Mouse (Mus musculus) heart, embryonic 11.5 days (tissue): ENCODE measurements around the gene Zfpm1. TPM values are rescaled to one million over a fixed set of nuclear protein-coding genes. Genes with fewer than 3 reads are reported as not detected.

Source experiments
- ATAC-seq: fragments of 200-750 bp; cut with Nextera tagmentation; replicated peaks from 2 replicates; pipeline ENCODE4 v1.8.0; 2017; ENCODE audit warnings: moderate library complexity; ENCODE audit not compliant: insufficient number of reproducible peaks, low FRiP score, low TSS enrichment
- H3K27ac ChIP-seq: fragments of 300-500 bp; sonication (generic); 2 replicates; pipeline ENCODE4 v1.5.1; 2014; ENCODE audit warnings: mild to moderate bottlenecking, low read depth, low read length
- H3K27me3 ChIP-seq: fragments of 300-500 bp; sonication (generic); 2 replicates; pipeline ENCODE4 v1.6.1; 2014; ENCODE audit warnings: mild to moderate bottlenecking, low read length, mixed read lengths; ENCODE audit not compliant: control insufficient read depth, insufficient read depth
- H3K36me3 ChIP-seq: fragments of 300-500 bp; sonication (generic); 2 replicates; pipeline ENCODE4 v1.6.1; 2014; ENCODE audit warnings: mild to moderate bottlenecking, low read length, moderate library complexity, mixed read lengths; ENCODE audit not compliant: control insufficient read depth, insufficient read depth
- H3K4me1 ChIP-seq: fragments of 300-500 bp; sonication (generic); 2 replicates; pipeline ENCODE4 v1.6.1; 2014; ENCODE audit warnings: low read length; ENCODE audit not compliant: control insufficient read depth, insufficient read depth
- H3K4me2 ChIP-seq: fragments of 300-500 bp; sonication (generic); 2 replicates; pipeline ENCODE4 v1.6.1; 2014; ENCODE audit warnings: mild to moderate bottlenecking, moderate library complexity
- H3K4me3 ChIP-seq: fragments of 300-500 bp; sonication (generic); 2 replicates; pipeline ENCODE4 v1.5.1; 2014; ENCODE audit warnings: low read depth, low read length
- H3K9ac ChIP-seq: fragments of 300-500 bp; sonication (generic); 2 replicates; pipeline ENCODE4 v1.6.1; 2014; ENCODE audit warnings: mild to moderate bottlenecking, low read depth, low read length, moderate library complexity
- H3K9me3 ChIP-seq: fragments of 300-500 bp; sonication (generic); replicated peaks from 2 replicates; pipeline ENCODE4 v1.6.1; 2016; ENCODE audit warnings: low read length; ENCODE audit not compliant: control insufficient read depth
- WGBS: fragments of 180-500 bp; shearing (Covaris S2); extraction: QIAGEN DNeasy Blood & Tissue Kit; methylation state at CpG from one replicate; pipeline ENCODE4 v1.1.7; 2014; ENCODE audit not compliant: insufficient replicate concordance; 5-methylcytosine and 5-hydroxymethylcytosine counted together
- polyA plus RNA-seq: library from polyadenylated mRNA; unstranded; fragments of >200 nt; fragmentation: Nextera tagmentation; extraction: Ambion mirVana; gene quantifications from 2 replicates; pipeline ENCODE4 v1.2.1, GENCODE M21; 2014

Zfpm1 gene
- polyA plus RNA-seq, 1 experiment from 2014 or later, result 7.9 TPM

DNA sequence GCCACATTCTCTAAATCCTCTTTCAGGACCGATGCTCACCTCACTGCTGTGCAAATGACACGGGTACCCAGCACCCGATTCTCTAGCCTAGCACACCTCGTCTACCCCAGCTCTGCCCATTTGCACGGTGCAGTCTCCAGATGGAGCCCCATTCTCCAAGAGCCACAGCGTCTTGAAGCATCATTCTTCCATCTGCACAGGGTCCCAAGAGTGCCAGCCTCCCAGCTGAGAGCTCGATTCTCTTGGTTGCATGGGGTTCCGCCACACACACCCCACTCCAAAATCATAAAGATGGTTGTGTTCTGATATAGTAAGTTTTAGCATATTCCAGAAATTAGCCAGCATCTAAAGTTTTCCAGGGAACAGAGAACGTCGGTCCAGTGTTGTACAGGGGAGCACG, 61.4 kb downstream of the Zfpm1 start:
- H3K27ac ChIP-seq, result peak overlapping the region; percentile 29; the same call in 1 of the 2 replicates
- H3K4me3 ChIP-seq, result peak overlapping the region; percentile 36
- no peaks in the 10 kb centered on the region for H3K9me3 ChIP-seq
- peak overlapping the region; percentile 73 for H3K4me2 ChIP-seq
- peaks cover 46% of the 10 kb centered on the region for H3K4me1 ChIP-seq
- no peaks in the 10 kb centered on the region for H3K36me3 ChIP-seq
- H3K9ac ChIP-seq, result peak overlapping the region; percentile 65
- ATAC-seq, result no peak
- no peaks in the 10 kb centered on the region for H3K27me3 ChIP-seq
- 6% methylated on average over 11 of the region's 11 CpGs for WGBS

GRCm38 (mm10) chr8:122343758-122344157, 61.8 kb downstream of the Zfpm1 start:
- peak overlapping the region; percentile 29; the same call in 1 of the 2 replicates for H3K27ac ChIP-seq
- no peaks in the 10 kb centered on the region for H3K9me3 ChIP-seq
- peaks cover 47% of the 10 kb centered on the region for H3K4me1 ChIP-seq
- H3K9ac ChIP-seq, result peak overlapping the region; percentile 65
- peak overlapping the region; percentile 36 for H3K4me3 ChIP-seq
- ATAC-seq, result no peak
- peak overlapping the region; percentile 73 for H3K4me2 ChIP-seq
- 0% methylated on average over 14 of the region's 14 CpGs for WGBS
- H3K36me3 ChIP-seq, result no peaks in the 10 kb centered on the region
- no peaks in the 10 kb centered on the region for H3K27me3 ChIP-seq

- Histone ChIP-seq H3K36me3 (no peaks in the 10 kb centered on the region), H3K27me3 (no peaks in the 10 kb centered on the region), H3K4me1 (peaks cover 51% of the 10 kb centered on the region), H3K9me3 (no peaks in the 10 kb centered on the region), H3K9ac (no peak overlapping the region), H3K27ac (no peak overlapping the region), H3K4me3 (peak overlapping the region; percentile 36), H3K4me2 (peak overlapping the region; percentile 73)
- 0 out of 2 replicates have a peak, but pooled peaks have one; percentile 28 for ATAC-seq
- 3% methylated on average over 2 of the region's 5 CpGs for WGBS
These were observed 62.3 kb downstream of the Zfpm1 start for GRCm38 (mm10) chr8:122344219-122344618.

GRCm38 (mm10) chr8:122345181-122346095, 63.5 kb downstream of the Zfpm1 start:
- Histone ChIP-seq H3K9ac (peak overlapping the region; percentile 35; the same call in 1 of the 2 replicates), H3K27me3 (no peaks in the 10 kb centered on the region), H3K27ac (no peak overlapping the region; the same call in 1 of the 2 replicates), H3K36me3 (no peaks in the 10 kb centered on the region), H3K4me3 (no peak overlapping the region), H3K4me2 (peak overlapping the region; percentile 19; the same call in 1 of the 2 replicates), H3K4me1 (peaks cover 61% of the 10 kb centered on the region), H3K9me3 (no peaks in the 10 kb centered on the region)
- WGBS, result 52% methylated on average over 12 of the region's 12 CpGs
- ATAC-seq, result no peak

GRCm38 (mm10) chr8:122347811-122348552, 66.0 kb downstream of the Zfpm1 start:
- Histone ChIP-seq H3K4me1 (peaks cover 47% of the 10 kb centered on the region), H3K27ac (no peak overlapping the region), H3K9me3 (no peaks in the 10 kb centered on the region), H3K36me3 (no peaks in the 10 kb centered on the region), H3K4me3 (no peak overlapping the region), H3K4me2 (no peak overlapping the region), H3K27me3 (no peaks in the 10 kb centered on the region), H3K9ac (no peak overlapping the region)
- no peak for ATAC-seq
- 62% methylated on average over 5 of the region's 5 CpGs for WGBS

DNA sequence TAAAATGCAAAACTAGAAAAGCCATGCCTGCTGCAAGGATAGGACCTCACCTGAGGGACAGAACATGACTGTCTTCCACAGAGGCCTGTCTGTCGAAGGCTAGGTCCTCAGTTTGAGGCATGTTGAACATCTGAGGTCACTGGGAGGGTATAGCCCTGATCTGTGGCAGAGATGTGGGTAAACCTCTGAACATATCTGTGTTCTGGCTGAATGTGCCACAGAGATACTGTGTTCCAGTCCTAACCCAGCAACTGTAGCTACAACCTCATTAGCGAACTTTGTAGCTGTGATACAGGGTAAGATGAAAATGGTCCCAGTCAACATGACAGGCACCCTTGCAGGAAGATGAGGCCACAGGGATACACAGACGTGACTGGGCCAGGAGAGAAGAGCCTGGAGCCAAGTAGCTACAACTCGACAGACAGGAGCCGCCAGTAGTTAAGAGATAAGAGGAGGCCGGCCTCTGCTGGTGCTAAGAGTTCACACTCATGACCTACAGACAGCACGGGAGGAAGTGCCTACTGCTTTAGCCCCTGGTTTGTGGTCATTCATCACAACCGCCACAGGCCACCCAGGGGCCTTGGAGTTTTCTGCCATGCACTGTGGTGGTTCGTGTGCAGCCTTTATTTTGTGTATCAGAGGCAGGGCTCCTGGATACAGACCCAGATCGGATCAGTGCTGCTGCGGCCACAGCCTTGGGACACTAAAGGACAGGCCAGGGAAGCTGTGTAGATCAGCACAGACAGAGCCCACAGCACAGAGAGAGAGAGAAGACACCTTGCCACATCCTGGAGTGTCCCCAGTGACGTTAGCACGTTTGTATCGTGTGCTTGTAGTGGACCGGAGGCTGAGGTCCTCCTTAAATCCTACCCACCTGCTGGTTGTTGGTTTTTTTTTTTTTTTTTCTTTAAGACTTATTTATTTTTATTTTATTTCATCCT, 67.7 kb downstream of the Zfpm1 start:
- Histone ChIP-seq H3K4me2 (peak overlapping the region; percentile 33; the same call in 1 of the 2 replicates), H3K9ac (no peak overlapping the region), H3K4me3 (no peak overlapping the region), H3K4me1 (peaks cover 33% of the 10 kb centered on the region), H3K9me3 (no peaks in the 10 kb centered on the region), H3K27me3 (peaks cover 7% of the 10 kb centered on the region), H3K27ac (peak overlapping the region; percentile 31), H3K36me3 (no peaks in the 10 kb centered on the region)
- WGBS, result 14% methylated on average over 15 of the region's 15 CpGs
- peak; percentile 31; the same call in 1 of the 2 replicates for ATAC-seq

GRCm38 (mm10) chr8:122350309-122351089, 68.6 kb downstream of the Zfpm1 start:
- Histone ChIP-seq H3K36me3 (no peaks in the 10 kb centered on the region), H3K27me3 (peaks cover 7% of the 10 kb centered on the region), H3K4me1 (peaks cover 24% of the 10 kb centered on the region), H3K4me3 (no peak overlapping the region), H3K27ac (no peak overlapping the region), H3K9ac (no peak overlapping the region), H3K9me3 (no peaks in the 10 kb centered on the region), H3K4me2 (no peak overlapping the region)
- ATAC-seq, result no peak
- WGBS, result 32% methylated on average over 11 of the region's 11 CpGs
